Mouse (Mus musculus) v-Abl transformed pro-B cells (cell line): ENCODE results near the gene Ikbip.

Experiments used
- in situ Hi-C, 2 experiments: fragments of 400-800 bp; cut with MboI; formaldehyde crosslinking; loops; one replicate each; pipeline ENCODE4 v1.15.1; 2025; ENCODE audit not compliant: unreplicated experiment in 2 of 2

Ikbip gene

DNA sequence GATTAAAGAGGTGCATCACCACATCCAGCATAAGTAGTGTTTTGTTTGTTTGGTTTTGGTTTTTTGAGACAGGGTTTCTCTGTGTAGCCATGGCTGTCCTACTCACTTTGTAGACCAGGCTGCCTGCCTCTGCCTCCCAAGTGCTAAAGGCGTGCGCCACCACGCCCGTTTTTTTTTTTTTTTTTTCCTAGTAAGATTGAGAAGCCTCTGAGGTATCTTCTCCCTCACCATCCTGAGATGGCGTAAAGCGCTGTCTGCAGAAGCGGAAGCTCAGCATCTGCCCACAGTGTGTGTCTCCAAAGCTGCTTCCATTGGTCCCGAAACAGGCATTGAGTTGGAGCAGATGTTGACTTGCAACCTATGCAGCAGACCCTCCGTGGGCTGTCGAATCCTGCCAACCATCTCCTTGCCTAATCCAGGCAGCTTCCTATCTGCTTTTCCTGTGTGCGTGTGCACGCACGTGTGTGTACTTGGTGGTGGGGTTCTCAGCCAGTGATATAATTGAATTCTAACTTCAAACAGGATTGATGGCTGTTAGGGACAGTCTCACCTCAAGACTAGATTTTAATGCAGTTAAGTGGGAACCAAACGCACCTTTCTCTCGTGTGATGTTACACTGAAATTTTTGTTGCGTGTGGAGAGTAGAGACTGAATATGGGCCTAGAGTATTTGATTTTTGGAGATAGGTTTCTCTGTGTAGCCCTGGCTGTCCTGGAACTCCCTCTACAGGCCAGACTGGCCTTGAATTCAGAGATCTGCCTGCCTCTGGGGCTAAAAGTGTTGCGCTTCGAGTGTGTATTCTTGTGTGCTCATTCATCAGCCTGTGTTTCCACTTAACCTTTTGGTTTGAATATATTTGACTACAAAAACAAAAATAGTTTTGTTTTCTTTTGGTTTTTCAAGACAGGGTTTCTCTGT lies 60.8 kb downstream of the Ikbip start:
- in situ Hi-C loops: loop anchor here (5.0 to 25.0 kb wide), 4 partner anchors 71 to 1706 kb away; partner anchors contain the start of gene Gas2l3 (in 1 of the 2)

DNA sequence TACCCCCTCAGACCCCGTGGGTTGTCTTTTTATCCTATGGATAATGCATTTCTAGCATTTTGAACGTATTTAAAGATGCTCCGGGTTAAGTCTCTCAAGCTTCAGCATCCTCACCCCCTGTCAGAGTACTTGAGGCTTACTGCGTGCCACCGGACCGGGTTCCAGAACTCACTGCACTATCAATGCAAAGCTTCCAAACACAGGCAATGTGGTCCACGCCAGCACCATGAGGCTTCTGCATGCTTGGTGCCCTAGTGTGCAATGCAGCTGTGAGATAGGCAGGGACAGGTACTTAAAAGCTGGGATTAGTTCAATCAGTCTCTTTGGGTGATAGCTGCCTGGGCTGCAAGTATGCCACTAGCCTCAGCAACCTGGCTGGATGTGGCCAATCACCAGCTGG lies 62.7 kb downstream of the Ikbip start:
- in situ Hi-C loops: loop anchor here in 1 of 2 experiments (25.0 kb wide), 1 partner anchor 1708 kb away; the partner anchor contains the start of gene Gas2l3
